Mouse (Mus musculus): ENCODE results near the gene Phgr1. TPM values are rescaled to one million over a fixed set of nuclear protein-coding genes. Genes with fewer than 3 reads are reported as not detected.

The Phgr1 gene
- polyA plus RNA-seq, 1 experiment from 2014 or later = not detected

DNA sequence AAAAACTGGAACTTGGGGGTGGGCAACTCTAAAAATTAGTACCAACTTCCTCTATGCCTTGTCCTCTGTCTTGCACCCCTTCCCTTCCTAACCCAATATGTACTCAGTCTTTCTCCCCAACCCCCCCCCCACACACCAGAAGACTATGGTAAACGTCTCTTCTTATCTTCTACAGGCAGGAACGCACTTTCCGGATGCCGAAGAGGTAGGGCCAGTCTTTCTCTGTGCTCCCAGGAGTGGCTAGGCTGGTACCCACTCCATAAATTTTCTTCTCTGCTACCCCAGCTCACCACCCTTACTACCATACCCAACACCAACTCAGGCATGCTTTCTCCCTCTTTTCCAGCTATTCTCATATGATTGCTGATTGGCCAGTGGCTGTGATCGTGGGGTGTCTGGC is 14.0 kb downstream of the Phgr1 start:
- no peak for ATAC-seq (ENCODE audit: low FRiP score)
- Histone ChIP-seq H3K27ac (no peak overlapping the region), H3K4me1 (peaks cover 9% of the 10 kb centered on the region; the same call in 1 of the 2 replicates), H3K4me2 (replicated peaks) (no peak overlapping the region), H3K27me3 (peaks cover 18% of the 10 kb centered on the region), H3K4me3 (no peak overlapping the region), H3K9ac (no peak overlapping the region), H3K36me3 (peaks cover 26% of the 10 kb centered on the region), H3K9me3 (replicated peaks) (no peaks in the 10 kb centered on the region)
- WGBS = 95% methylated on average over 5 of the region's 5 CpGs

DNA sequence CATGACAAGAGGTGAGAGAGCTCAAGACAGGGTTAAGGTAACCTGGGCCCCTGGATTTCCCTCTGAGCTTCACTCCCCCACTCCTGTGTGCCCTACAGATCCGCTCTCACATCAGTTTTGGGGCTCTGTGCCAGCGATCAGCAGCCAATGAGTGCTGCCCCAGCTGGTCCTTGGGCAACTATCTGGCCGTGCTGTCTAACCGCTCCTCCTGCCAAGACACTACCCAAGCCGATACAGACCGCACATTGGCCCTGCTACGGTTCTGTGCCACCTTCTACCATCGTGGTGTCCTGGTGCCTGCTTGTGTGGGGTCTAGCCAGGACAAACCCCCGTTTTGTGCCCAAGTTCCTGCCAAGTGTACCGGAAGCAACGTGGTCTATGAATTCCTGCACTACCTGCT is 16.9 kb downstream of the Phgr1 start:
- Histone ChIP-seq H3K27ac (no peak overlapping the region), H3K9me3 (replicated peaks) (no peaks in the 10 kb centered on the region), H3K4me1 (peaks cover 9% of the 10 kb centered on the region; the same call in 1 of the 2 replicates), H3K27me3 (peaks cover 19% of the 10 kb centered on the region), H3K36me3 (peaks cover 38% of the 10 kb centered on the region), H3K4me3 (no peak overlapping the region), H3K4me2 (replicated peaks) (no peak overlapping the region), H3K9ac (no peak overlapping the region)
- WGBS = 90% methylated on average over 11 of the region's 11 CpGs
- no peak for ATAC-seq (ENCODE audit: low FRiP score)

DNA sequence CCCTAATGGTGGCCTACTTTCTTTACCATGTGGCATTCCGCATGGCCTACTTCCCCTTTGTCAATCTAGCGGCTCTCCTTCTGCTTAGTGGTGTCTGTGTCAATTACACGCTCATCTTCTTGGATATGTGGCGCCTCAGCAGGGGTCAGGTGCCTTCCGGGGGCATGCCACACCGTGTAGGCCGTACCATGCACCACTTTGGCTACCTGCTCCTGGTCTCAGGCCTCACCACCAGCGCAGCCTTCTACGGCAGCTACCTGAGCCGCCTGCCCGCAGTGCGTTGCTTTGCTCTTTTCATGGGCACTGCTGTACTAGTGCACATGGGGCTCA is 17.6 kb downstream of the Phgr1 start:
- Histone ChIP-seq H3K4me3 (no peak overlapping the region), H3K9ac (no peak overlapping the region), H3K27ac (no peak overlapping the region), H3K4me2 (replicated peaks) (peak overlapping the region; percentile 38), H3K4me1 (peaks cover 9% of the 10 kb centered on the region; the same call in 1 of the 2 replicates), H3K9me3 (replicated peaks) (no peaks in the 10 kb centered on the region), H3K36me3 (peaks cover 38% of the 10 kb centered on the region), H3K27me3 (peaks cover 19% of the 10 kb centered on the region)
- ATAC-seq (ENCODE audit: low FRiP score) = no peak; the same call in 1 of the 2 replicates
- WGBS = 56% methylated on average over 12 of the region's 12 CpGs

DNA sequence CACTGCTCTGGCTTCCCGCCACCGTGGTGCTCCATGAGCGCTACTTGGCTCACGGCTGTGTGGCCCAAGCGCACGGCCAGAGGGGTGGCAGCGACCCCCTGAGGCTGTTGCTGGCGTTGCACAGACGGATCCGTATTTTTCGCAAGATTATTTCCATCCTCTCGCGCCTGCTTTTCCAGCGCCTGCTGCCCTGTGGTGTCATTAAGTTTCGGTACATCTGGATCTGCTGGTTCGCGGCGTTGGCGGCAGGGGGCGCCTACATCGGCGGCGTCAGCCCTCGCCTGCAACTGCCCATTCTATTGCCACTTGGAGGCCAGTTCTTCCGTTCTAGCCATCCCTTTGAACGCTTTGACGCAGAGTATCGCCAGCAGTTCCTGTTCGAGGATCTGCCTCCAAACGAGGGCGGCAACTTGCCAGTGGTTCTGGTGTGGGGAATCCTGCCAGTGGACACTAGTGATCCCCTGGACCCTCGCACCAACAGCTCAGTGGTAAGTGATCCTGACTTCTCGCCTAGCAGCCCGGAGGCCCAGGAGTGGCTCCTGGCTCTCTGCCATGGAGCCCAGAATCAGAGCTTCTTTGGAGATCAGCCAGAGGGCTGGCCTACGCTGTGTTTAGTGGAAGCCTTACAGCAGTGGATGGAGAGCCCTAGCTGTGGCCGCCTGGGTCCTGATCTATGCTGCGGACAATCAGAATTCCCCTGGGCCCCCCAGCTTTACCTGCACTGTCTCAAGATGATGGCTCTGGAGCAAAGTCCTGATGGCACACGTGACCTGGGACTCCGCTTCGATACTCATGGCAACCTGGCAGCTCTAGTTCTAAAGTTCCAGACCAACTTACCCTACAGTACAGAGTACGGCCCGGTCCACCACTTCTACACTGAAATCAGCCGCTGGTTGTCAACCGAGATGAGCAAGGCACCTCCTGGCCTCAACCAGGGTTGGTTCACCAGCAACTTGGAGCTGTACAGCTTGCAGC is 18.3 kb downstream of the Phgr1 start:
- Histone ChIP-seq H3K27ac (no peak overlapping the region), H3K9ac (no peak overlapping the region), H3K9me3 (replicated peaks) (no peaks in the 10 kb centered on the region), H3K4me3 (no peak overlapping the region), H3K27me3 (peaks cover 19% of the 10 kb centered on the region), H3K36me3 (peaks cover 38% of the 10 kb centered on the region), H3K4me1 (peaks cover 9% of the 10 kb centered on the region; the same call in 1 of the 2 replicates), H3K4me2 (replicated peaks) (peak overlapping the region; percentile 38)
- WGBS = 28% methylated on average over 44 of the region's 44 CpGs
- peak; percentile 53; the same call in 1 of the 2 replicates for ATAC-seq (ENCODE audit: low FRiP score)

DNA sequence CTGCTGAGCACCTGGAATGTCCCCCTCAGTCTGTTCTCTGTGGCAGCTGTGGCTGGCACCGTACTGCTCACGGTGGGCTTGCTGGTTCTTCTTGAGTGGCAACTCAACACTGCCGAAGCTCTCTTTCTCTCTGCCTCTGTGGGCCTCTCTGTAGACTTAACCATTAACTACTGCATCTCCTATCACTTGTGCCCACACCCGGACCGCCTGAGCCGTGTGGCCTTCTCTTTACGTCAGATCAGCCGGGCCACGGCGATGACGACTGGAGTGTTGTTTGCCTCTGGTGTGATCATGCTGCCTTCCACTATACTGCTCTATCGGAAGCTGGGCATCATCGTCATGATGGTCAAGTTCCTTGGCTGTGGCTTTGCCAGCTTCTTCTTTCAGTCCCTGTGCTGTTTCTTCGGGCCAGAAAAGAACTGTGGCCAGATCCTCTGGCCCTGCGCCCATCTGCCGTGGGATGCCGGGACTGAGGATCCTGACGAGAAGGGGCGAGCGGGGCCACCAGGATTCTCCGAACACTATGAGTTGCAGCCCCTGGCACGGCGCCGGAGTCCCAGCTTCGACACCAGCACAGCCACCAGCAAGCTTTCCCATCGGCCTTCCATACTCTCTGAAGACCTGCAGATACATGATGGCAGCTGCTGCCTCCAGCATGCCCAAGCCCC is 19.2 kb downstream of the Phgr1 start:
- no peak for ATAC-seq (ENCODE audit: low FRiP score)
- Histone ChIP-seq H3K4me2 (replicated peaks) (no peak overlapping the region), H3K36me3 (peaks cover 29% of the 10 kb centered on the region), H3K27me3 (peaks cover 20% of the 10 kb centered on the region), H3K9ac (no peak overlapping the region), H3K4me1 (peaks cover 9% of the 10 kb centered on the region; the same call in 1 of the 2 replicates), H3K27ac (no peak overlapping the region), H3K9me3 (replicated peaks) (no peaks in the 10 kb centered on the region), H3K4me3 (no peak overlapping the region)
- 95% methylated on average over 26 of the region's 26 CpGs for WGBS

DNA sequence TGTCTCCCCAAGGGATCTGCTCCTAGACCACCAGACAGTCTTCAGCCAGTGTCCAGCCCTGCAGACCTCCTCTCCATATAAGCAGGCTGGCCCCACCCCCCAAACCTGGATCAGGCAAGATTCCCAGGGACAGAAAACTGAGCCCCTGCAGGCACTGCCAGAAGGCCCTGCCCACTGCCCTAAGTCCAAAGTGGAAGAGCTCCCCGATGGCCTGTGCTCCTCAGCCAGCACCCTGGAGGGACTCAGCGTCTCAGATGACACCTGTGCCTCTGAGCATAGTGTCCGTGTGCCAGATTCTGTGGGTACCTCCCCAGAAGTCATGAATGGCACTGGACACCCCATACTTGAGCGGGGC is 19.7 kb downstream of the Phgr1 start:
- ATAC-seq (ENCODE audit: low FRiP score) = no peak
- Histone ChIP-seq H3K9ac (no peak overlapping the region), H3K36me3 (peaks cover 24% of the 10 kb centered on the region), H3K27me3 (peaks cover 22% of the 10 kb centered on the region), H3K4me3 (no peak overlapping the region), H3K4me1 (peaks cover 9% of the 10 kb centered on the region; the same call in 1 of the 2 replicates), H3K27ac (no peak overlapping the region), H3K9me3 (replicated peaks) (no peaks in the 10 kb centered on the region), H3K4me2 (replicated peaks) (no peak overlapping the region)
- WGBS = 77% methylated on average over 4 of the region's 4 CpGs

DNA sequence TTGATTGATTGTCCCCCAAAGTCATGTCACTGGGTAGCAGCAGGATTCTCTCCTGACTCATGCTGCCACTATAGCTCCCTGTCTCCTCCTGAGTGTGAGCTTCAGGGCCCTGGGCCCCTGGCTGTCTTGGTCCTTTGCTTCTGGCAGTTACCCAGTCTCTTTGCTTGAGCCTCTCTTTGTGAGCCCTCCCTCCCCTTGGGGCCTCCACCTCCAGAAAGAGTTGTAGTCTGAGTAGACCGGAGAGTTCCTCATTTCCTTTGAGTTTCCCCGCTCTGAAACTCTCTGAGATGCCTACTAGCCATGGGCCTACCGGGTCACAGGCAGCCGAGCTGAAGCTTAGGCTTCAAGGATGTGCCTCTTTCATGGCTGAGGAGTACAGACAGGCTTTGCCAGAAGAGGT is 21.1 kb downstream of the Phgr1 start:
- no peak for ATAC-seq (ENCODE audit: low FRiP score)
- Histone ChIP-seq H3K27me3 (peaks cover 20% of the 10 kb centered on the region), H3K4me3 (no peak overlapping the region), H3K9ac (no peak overlapping the region), H3K9me3 (replicated peaks) (no peaks in the 10 kb centered on the region; the same call in 1 of the 2 replicates), H3K36me3 (peaks cover 22% of the 10 kb centered on the region), H3K27ac (no peak overlapping the region), H3K4me2 (replicated peaks) (no peak overlapping the region), H3K4me1 (peaks cover 9% of the 10 kb centered on the region; the same call in 1 of the 2 replicates)
- 82% methylated on average over 4 of the region's 4 CpGs for WGBS

DNA sequence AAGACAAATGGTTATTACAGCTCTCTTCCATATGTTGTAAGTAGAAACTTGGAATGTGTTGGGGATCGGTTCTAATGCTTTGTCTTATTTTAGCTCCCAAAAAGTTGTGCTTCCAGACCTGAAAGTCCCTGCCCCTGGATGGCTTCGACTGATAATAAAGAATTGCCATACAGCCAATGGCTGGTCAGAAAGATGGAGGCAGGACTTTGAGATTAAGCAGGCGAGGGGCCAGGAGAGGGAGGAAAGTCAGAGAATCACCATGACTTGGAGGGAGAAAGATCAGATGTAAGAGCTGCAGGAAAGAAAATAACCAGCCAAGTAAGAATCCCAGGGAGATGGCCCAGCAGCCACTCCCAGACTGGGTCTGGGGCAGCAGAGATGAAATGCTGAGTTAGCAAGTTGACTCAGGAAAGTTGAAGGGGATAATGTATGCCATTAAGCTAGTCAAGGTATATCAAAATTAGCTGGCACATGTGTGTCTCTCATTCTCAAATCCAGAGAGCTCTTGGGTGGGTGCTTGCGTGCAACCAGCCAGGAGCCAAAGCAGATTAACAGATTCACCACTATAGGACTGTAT is 30.1 kb downstream of the Phgr1 start:
- ATAC-seq (ENCODE audit: low FRiP score) = no peak
- Histone ChIP-seq H3K9me3 (replicated peaks) (no peaks in the 10 kb centered on the region; the same call in 1 of the 2 replicates), H3K9ac (no peak overlapping the region), H3K4me3 (no peak overlapping the region), H3K4me2 (replicated peaks) (no peak overlapping the region), H3K36me3 (no peaks in the 10 kb centered on the region), H3K27ac (no peak overlapping the region), H3K27me3 (no peaks in the 10 kb centered on the region), H3K4me1 (no peaks in the 10 kb centered on the region)
- 73% methylated on average over 4 of the region's 4 CpGs for WGBS

DNA sequence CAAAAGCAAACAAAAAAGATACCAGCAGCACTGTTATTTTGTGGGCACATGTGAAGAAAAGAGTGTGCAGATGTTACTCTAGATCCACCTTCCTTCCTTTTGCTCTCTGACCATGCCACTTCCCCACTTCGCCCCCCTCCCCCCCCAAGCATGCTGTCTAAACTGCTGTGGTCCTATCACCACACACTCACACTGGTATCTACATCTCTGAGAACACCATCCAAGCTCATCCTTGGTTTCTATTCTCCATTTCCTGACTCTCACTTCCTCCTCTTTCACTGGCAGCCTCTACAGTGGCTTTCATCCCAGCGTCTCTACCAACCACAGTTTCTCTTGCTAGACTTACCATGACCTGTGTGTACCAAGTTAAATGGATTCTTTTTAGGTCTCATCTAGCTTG is 31.9 kb downstream of the Phgr1 start:
- Histone ChIP-seq H3K27ac (no peak overlapping the region), H3K4me3 (no peak overlapping the region), H3K9me3 (replicated peaks) (no peaks in the 10 kb centered on the region), H3K9ac (no peak overlapping the region), H3K36me3 (no peaks in the 10 kb centered on the region), H3K4me1 (no peaks in the 10 kb centered on the region), H3K27me3 (no peaks in the 10 kb centered on the region), H3K4me2 (replicated peaks) (no peak overlapping the region)
- 85% methylated on average over 2 of the region's 2 CpGs for WGBS
- ATAC-seq (ENCODE audit: low FRiP score) = no peak

DNA sequence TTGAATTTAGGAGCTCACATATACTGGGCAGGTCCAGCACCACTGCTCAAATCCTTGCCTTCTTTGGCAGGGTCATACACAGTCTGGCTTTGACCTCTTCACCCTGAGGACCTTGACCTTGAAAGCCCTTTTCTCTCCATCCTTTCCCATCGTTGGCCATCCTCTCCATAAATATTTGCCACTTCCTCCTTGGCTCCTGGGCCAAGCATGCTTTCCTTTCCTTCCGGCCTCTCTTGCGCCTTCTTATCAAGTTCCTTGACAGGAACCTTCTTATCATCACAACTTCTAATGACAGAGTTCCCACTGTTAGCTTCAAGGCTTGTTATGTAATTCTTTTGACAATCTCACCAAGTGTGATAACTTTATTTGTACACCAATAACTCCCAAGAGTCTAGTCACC is 32.6 kb downstream of the Phgr1 start:
- no peaks in the 10 kb centered on the region for H3K4me1 ChIP-seq
- no peak for ATAC-seq (ENCODE audit: low FRiP score)
- 76% methylated on average over 3 of the region's 3 CpGs for WGBS
- no peak overlapping the region for H3K27ac ChIP-seq
- no peak overlapping the region for H3K4me3 ChIP-seq
- no peaks in the 10 kb centered on the region for H3K9me3 ChIP-seq (replicated peaks)
- H3K9ac ChIP-seq = no peak overlapping the region
- no peaks in the 10 kb centered on the region for H3K36me3 ChIP-seq
- no peak overlapping the region for H3K4me2 ChIP-seq (replicated peaks)
- no peaks in the 10 kb centered on the region for H3K27me3 ChIP-seq

DNA sequence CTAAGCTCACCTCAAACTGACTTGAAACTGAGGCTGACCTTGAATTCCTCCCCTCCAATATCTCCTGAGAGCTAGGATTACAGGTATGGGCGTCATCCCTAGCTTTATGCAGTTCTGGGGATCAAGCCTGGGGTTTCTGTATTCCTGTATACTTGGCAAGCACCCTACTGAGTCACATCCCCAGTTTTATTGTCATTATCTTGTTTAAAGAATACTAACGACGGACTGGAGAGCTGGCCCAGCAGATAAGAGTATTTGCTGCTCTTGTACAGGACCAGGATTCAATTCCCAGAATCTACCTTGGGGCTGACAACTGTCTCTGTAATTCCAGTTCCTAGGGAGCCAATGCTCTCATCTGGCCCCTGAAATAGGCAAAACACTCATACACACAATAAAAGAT is 33.2 kb downstream of the Phgr1 start:
- no peak overlapping the region for H3K9ac ChIP-seq
- no peak for ATAC-seq (ENCODE audit: low FRiP score)
- no peaks in the 10 kb centered on the region for H3K4me1 ChIP-seq
- no peak overlapping the region for H3K4me2 ChIP-seq (replicated peaks)
- no peaks in the 10 kb centered on the region for H3K36me3 ChIP-seq
- no peak overlapping the region for H3K27ac ChIP-seq
- no peaks in the 10 kb centered on the region for H3K27me3 ChIP-seq
- WGBS = 53% methylated on average over 3 of the region's 3 CpGs
- no peaks in the 10 kb centered on the region for H3K9me3 ChIP-seq (replicated peaks)
- no peak overlapping the region for H3K4me3 ChIP-seq

DNA sequence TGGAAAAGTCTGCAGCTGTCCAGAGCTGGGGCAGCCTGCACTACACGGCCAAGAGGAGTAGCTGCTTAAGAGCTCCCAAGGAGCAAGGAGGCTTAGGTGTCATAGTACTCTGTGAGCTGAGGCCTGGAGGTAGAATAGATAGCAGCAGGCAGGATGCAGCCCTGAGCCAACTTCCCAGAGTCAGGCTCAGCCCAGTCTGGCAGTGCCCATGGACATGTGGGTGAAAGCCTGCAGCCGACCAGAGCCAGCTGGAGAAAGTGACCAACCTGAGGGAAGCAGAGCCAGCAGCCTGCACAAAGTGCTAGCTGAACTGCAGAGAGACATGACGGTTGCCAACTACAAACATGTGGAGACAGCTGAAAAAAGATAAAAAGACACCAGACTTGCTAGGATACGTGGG is 34.3 kb downstream of the Phgr1 start:
- H3K36me3 ChIP-seq = no peaks in the 10 kb centered on the region
- H3K9me3 ChIP-seq (replicated peaks) = no peaks in the 10 kb centered on the region
- H3K4me3 ChIP-seq = no peak overlapping the region
- no peak overlapping the region for H3K9ac ChIP-seq
- no peak overlapping the region for H3K27ac ChIP-seq
- no peak for ATAC-seq (ENCODE audit: low FRiP score)
- WGBS = 76% methylated on average over 4 of the region's 4 CpGs
- H3K4me2 ChIP-seq (replicated peaks) = no peak overlapping the region
- no peaks in the 10 kb centered on the region for H3K27me3 ChIP-seq
- H3K4me1 ChIP-seq = no peaks in the 10 kb centered on the region
